Mouse (Mus musculus): ENCODE data around the gene Ss18l1.

DNA sequence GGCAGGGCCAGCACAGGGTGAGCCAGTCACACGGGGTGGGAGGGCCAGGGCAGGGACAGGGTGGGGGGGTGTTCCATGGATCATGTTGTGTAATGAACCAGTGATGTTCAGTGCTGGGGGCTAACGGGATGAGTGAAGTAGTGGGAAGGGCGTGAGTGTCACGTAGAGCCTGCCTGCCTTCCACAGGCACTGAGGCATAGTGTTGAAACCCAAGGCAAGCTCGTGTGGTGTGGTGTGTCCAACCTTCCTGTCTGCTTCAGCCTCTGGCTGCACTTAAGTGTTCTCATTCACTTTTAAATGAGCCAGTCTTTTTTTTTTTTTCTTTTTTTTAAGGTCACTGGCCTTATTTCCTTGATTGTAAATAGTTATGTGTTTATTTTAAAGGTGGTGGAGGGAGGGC, 7.6 kb upstream of the Ss18l1 start:
- TF ChIP-seq CTCF (IDR thresholded peaks at IDR 0.05; ENCODE audit: low read depth, low read length): no peak
- no peak for TF ChIP-seq POLR2AphosphoS5 (IDR thresholded peaks at IDR 0.05; ENCODE audit: insufficient replicate concordance, low read depth, low read length)
- no peak for TF ChIP-seq GATA1 (IDR thresholded peaks at IDR 0.05; ENCODE audit: borderline replicate concordance, low read length)
